Mouse (Mus musculus) ES-Bruce4 (cell line): ENCODE measurements around the gene Cadm2.

Experiments used
- CTCF ChIP-seq: IDR thresholded peaks from one replicate; pipeline ENCODE4 v1.8.1; 2011; ENCODE audit warnings: low read depth, low read length
- POLR2A ChIP-seq: IDR thresholded peaks from one replicate; pipeline ENCODE4 v1.8.1; 2011; ENCODE audit warnings: low read length; ENCODE audit not compliant: insufficient read depth

- TF ChIP-seq CTCF, result no peak
- TF ChIP-seq POLR2A, result no peak
Measured at GRCm38 (mm10) chr16:67226696-67227095, 394.0 kb downstream of the Cadm2 start.
